Mouse (Mus musculus): ENCODE measurements at regions not wholly inside any gene's neighbourhood (a gene's known extent, or its start where the extent isn't known, plus 50 kb on each side); places are given as distances from the start of the nearest gene placed in this dataset.

GRCm38 (mm10) chr3:148423383-148423782 lies 567.0 kb downstream of the Adgrl2 start:
- DNase-seq = no peak

GRCm38 (mm10) chr3:148422720-148423119 lies 567.6 kb downstream of the Adgrl2 start:
- no peak for DNase-seq

GRCm38 (mm10) chr3:148422205-148422604 lies 568.1 kb downstream of the Adgrl2 start:
- DNase-seq = no peak

GRCm38 (mm10) chr3:148420303-148420702 lies 570.1 kb downstream of the Adgrl2 start:
- DNase-seq = no peak

- DNase-seq = no peak
These were observed 570.8 kb downstream of the Adgrl2 start for GRCm38 (mm10) chr3:148419462-148420074.

- DNase-seq = no peak
These were observed 572.3 kb downstream of the Adgrl2 start for GRCm38 (mm10) chr3:148418067-148418466.

GRCm38 (mm10) chr3:148415443-148415842 lies 574.9 kb downstream of the Adgrl2 start:
- DNase-seq = no peak

- DNase-seq = no peak
These were observed 577.3 kb downstream of the Adgrl2 start for GRCm38 (mm10) chr3:148413027-148413426.

GRCm38 (mm10) chr3:148412191-148412590 lies 578.2 kb downstream of the Adgrl2 start:
- no peak for DNase-seq

GRCm38 (mm10) chr3:148398349-148398748 lies 592.0 kb downstream of the Adgrl2 start:
- no peak for DNase-seq

- no peak for DNase-seq
These were observed 602.8 kb downstream of the Adgrl2 start for GRCm38 (mm10) chr3:148387550-148387949.

GRCm38 (mm10) chr3:148385712-148386111 lies 604.6 kb downstream of the Adgrl2 start:
- no peak for DNase-seq

GRCm38 (mm10) chr3:148381057-148381456 lies 609.3 kb downstream of the Adgrl2 start:
- DNase-seq = no peak

GRCm38 (mm10) chr3:148363331-148363730 lies 627.0 kb downstream of the Adgrl2 start:
- DNase-seq = no peak

- no peak for DNase-seq
These were observed 627.9 kb downstream of the Adgrl2 start for GRCm38 (mm10) chr3:148362453-148362864.

- peak; percentile 18 for DNase-seq
These were observed 646.6 kb downstream of the Adgrl2 start for GRCm38 (mm10) chr3:148343633-148344361.

GRCm38 (mm10) chr3:148343256-148343632 lies 647.1 kb downstream of the Adgrl2 start:
- no peak for DNase-seq

GRCm38 (mm10) chr3:148339258-148339657 lies 651.1 kb downstream of the Adgrl2 start:
- DNase-seq = no peak

GRCm38 (mm10) chr3:148336640-148337039 lies 653.7 kb downstream of the Adgrl2 start:
- DNase-seq = no peak

- DNase-seq = no peak
These were observed 654.3 kb downstream of the Adgrl2 start for GRCm38 (mm10) chr3:148336091-148336511.

GRCm38 (mm10) chr3:148335654-148336053 lies 654.7 kb downstream of the Adgrl2 start:
- DNase-seq = no peak

GRCm38 (mm10) chr3:148324911-148325621 lies 665.3 kb downstream of the Adgrl2 start:
- DNase-seq = no peak

GRCm38 (mm10) chr3:148321894-148322293 lies 668.5 kb downstream of the Adgrl2 start:
- DNase-seq = no peak

GRCm38 (mm10) chr3:148316198-148316597 lies 674.2 kb downstream of the Adgrl2 start:
- DNase-seq = no peak
